Mouse (Mus musculus) gastrocnemius, postnatal 36 days (tissue): ENCODE results near the gene Cabin1. TPM values are rescaled to one million over a fixed set of nuclear protein-coding genes. Genes with fewer than 3 reads are reported as not detected.

Source experiments
- DNase-seq, 2 experiments: peaks; one replicate each; pipeline ENCODE4 v3.0.0; 2022
- intact Hi-C: fragments of 180-260 bp; cut with DNase I; formaldehyde crosslinking; loops from one replicate; pipeline ENCODE4 v1.15.1; 2025
- total RNA-seq, 2 experiments: library from RNA; stranded (reverse); gene quantifications; 2 replicates each; pipeline ENCODE4 v1.2.3; 2021

Gene Cabin1
- total RNA-seq, 2 experiments from 2014 or later = 7.3 to 8.7 TPM

GRCm38 (mm10) chr10:75608975-75609374 lies 155.2 kb downstream of the Cabin1 start:
- intact Hi-C loops = no loop called here
- no peak for DNase-seq

- intact Hi-C loops = no loop called here
- no peak for DNase-seq
Measured at GRCm38 (mm10) chr10:75607253-75607652, 156.9 kb downstream of the Cabin1 start.

DNA sequence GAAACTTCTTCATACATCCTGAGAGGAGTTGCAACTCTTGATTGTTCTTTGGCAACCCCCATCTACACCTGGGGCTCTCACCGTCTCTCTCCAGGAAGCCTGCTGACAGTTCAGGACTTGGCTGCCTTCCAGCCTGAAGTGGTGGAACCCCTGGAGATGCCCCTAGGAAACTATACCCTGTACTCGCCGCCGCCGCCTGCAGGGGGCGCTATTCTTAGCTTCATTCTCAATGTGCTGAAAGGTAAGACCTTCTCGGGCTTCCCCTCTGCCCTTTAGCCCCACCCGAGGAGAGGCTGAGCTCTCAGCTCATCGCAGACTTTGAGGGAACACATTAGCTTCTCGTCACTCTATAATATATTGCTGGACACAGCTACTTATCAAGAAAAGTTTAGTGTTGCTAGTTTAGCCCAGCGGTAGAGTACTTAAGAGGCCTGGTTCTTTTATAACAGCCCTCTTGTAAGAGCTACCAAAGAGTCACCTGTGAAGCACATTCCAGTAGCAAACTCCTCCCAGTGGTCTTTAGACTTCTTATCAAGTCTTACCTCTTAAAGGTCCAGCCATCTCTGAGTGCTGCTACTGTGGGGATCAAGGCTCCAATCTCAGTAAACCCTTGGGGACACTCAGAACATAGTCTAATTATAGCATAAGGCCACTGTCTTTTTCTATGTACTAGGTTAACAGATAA lies 158.8 kb downstream of the Cabin1 start:
- DNase-seq = no peak
- intact Hi-C loops = no loop called here

DNA sequence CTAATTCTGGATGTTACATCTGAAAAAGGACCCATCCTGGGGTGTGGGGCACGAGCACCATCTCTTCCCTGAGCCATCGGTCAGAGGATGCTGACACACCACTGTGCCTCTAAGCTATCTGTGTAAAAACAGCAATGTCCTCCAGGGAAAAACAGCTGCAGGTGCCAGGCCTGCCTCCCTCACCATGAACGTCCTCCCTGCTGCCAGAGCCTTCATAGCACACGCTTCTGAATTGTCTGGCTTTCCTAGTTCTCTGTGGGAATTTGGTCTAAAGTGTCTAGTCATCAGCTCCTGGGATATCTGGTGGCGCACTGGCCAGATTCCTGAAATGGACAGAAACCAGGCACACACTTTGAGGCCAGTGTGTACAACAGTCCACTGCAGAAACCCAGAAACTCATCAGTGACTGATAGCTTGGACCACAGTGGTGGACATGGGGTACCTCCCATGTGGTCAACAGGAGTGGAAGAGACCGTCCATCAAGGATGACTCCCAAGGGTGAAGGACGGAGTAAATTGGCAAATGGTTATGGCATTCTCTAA lies 163.9 kb downstream of the Cabin1 start:
- no peak for DNase-seq
- intact Hi-C loops = no loop called here

Other genes starting within 250 kb of the Cabin1 start
- 10 to 100 TPM; 62.0 to 74.5 TPM for gene Snrpd3, start 246.8 kb downstream of the Cabin1 start, total RNA-seq
- 10 to 100 TPM; 55.5 to 71.5 TPM for gene Gucd1, start 246.4 kb downstream of the Cabin1 start, total RNA-seq
- gene Lrrc75b, start 204.0 kb downstream of the Cabin1 start, total RNA-seq = under 1 TPM; 0.20 to 0.64 TPM
- under 1 TPM in 1 of 2 experiments, not detected in 1; 0.33 TPM for gene Ggt1, start 202.7 kb downstream of the Cabin1 start, total RNA-seq
- gene Ggt5, start 175.0 kb downstream of the Cabin1 start, total RNA-seq = 1 to 10 TPM; 3.0 to 5.2 TPM
- 1 to 10 TPM in 1 of 2 experiments, under 1 TPM in 1; 0.99 to 1.4 TPM for gene Susd2, start 120.3 kb downstream of the Cabin1 start, total RNA-seq
- gene Ddt, start 9.1 kb upstream of the Cabin1 start, total RNA-seq = 10 to 100 TPM; 28.5 to 41.7 TPM
- not detected for gene Gm20441, start 16.6 kb upstream of the Cabin1 start, total RNA-seq
- gene Gstt3, start 17.1 kb upstream of the Cabin1 start, total RNA-seq = 1 to 10 TPM; 3.3 to 3.5 TPM
- gene Gstt1, start 34.2 kb upstream of the Cabin1 start, total RNA-seq = 1 to 10 TPM; 4.4 to 5.6 TPM
- not detected for gene Gstt4, start 58.2 kb upstream of the Cabin1 start, total RNA-seq
- gene Gstt2, start 73.1 kb upstream of the Cabin1 start, total RNA-seq = 1 to 10 TPM; 3.6 to 4.7 TPM
- gene Mif, start 95.9 kb upstream of the Cabin1 start, total RNA-seq = 100 to 1,000 TPM; 135 to 144 TPM
- not detected for gene Derl3, start 129.1 kb upstream of the Cabin1 start, total RNA-seq
- gene Smarcb1, start 157.3 kb upstream of the Cabin1 start, total RNA-seq = 10 to 100 TPM; 10.8 to 12.2 TPM
- 1,000 to 10,000 TPM; 1,320 to 1,585 TPM for gene Chchd10, start 168.8 kb upstream of the Cabin1 start, total RNA-seq
- 1 to 10 TPM; 2.1 to 2.3 TPM for gene Mmp11, start 172.2 kb upstream of the Cabin1 start, total RNA-seq
- gene Gm867, start 176.3 kb upstream of the Cabin1 start, total RNA-seq = not detected
- gene Vpreb3, start 178.7 kb upstream of the Cabin1 start, total RNA-seq = not detected
- not detected for gene Gm5134, start 190.2 kb upstream of the Cabin1 start, total RNA-seq